Mouse (Mus musculus): Measurements from ENCODE around the gene Naa80. TPM values are rescaled to one million over a fixed set of nuclear protein-coding genes. Genes with fewer than 3 reads are reported as not detected.

The Naa80 gene
- 9.9 to 12.6 TPM (median 10.4 TPM) in 4 replicates for total RNA-seq (2023; ENCODE audit: inconsistent age)

GRCm38 (mm10) chr9:107578587-107578986, at the start of gene Naa80:
Naa80 (plus strand) TSS chr9:107578887.

GRCm38 (mm10) chr9:107533791-107534407, 44.8 kb upstream of the Naa80 start, which contains the start of gene Tmem115:
Tmem115 (plus strand) TSS chr9:107533945.

GRCm38 (mm10) chr9:107541474-107542351, 37.0 kb upstream of the Naa80 start, which contains the start of the genes Cyb561d2 and Nprl2:
Cyb561d2 (minus strand) TSS chr9:107542193.
Nprl2 (plus strand) TSS chr9:107542226.

GRCm38 (mm10) chr9:107547026-107547425, 31.7 kb upstream of the Naa80 start, which contains the start of gene Zmynd10:
Zmynd10 (plus strand) TSS chr9:107547298.

GRCm38 (mm10) chr9:107551117-107551889, 27.4 kb upstream of the Naa80 start, which contains the start of gene Rassf1:
Rassf1 (plus strand) TSS chr9:107551555.

GRCm38 (mm10) chr9:107563029-107563581, 15.6 kb upstream of the Naa80 start, which contains the start of gene Tusc2:
Tusc2 (plus strand) TSS chr9:107563255.

GRCm38 (mm10) chr9:107567702-107568319, 10.9 kb upstream of the Naa80 start, which contains the start of gene Hyal2:
Hyal2 (plus strand) TSS chr9:107567945.

GRCm38 (mm10) chr9:107576357-107577107, 2.2 kb upstream of the Naa80 start, which contains the start of gene Hyal1:
Hyal1 (plus strand) TSS chr9:107576927.

GRCm38 (mm10) chr9:107580501-107581317, 2.0 kb downstream of the Naa80 start, which contains the start of gene Hyal3:
Hyal3 (plus strand) TSS chr9:107580818.

GRCm38 (mm10) chr9:107586974-107587832, 8.5 kb downstream of the Naa80 start, which contains the start of gene Ifrd2:
Ifrd2 (plus strand) TSS chr9:107587642.

GRCm38 (mm10) chr9:107608741-107609432, 30.2 kb downstream of the Naa80 start, which contains the start of gene Sema3b:
Sema3b (minus strand) TSS chr9:107609229.

Other genes with a start within 250 kb of the Naa80 start
- gene Hemk1, start 240.5 kb upstream of the Naa80 start, total RNA-seq (2023; ENCODE audit: inconsistent age): 10.3 to 13.4 TPM (median 11.9 TPM) in 4 replicates
- gene 6430571L13Rik, start 238.3 kb upstream of the Naa80 start, total RNA-seq (2023; ENCODE audit: inconsistent age): 0.26 to 2.1 TPM (median 1.0 TPM) in 4 replicates
- 0.48 to 2.7 TPM (median 0.81 TPM) in 4 replicates for gene Cacna2d2, start 179.3 kb upstream of the Naa80 start, total RNA-seq (2023; ENCODE audit: inconsistent age)
- gene Tmem115, start 44.9 kb upstream of the Naa80 start, total RNA-seq (2023; ENCODE audit: inconsistent age): 22.8 to 26.5 TPM (median 26.1 TPM) in 4 replicates
- 13.7 to 16.6 TPM (median 14.5 TPM) in 4 replicates for gene Cyb561d2, start 36.7 kb upstream of the Naa80 start, total RNA-seq (2023; ENCODE audit: inconsistent age)
- gene Nprl2, start 36.7 kb upstream of the Naa80 start, total RNA-seq (2023; ENCODE audit: inconsistent age): 23.5 to 29.7 TPM (median 25.9 TPM) in 4 replicates
- 0.54 to 1.1 TPM in 2 of 4 replicates, not detected in the others for gene Zmynd10, start 31.6 kb upstream of the Naa80 start, total RNA-seq (2023; ENCODE audit: inconsistent age)
- gene Rassf1, start 27.3 kb upstream of the Naa80 start, total RNA-seq (2023; ENCODE audit: inconsistent age): 62.1 to 68.3 TPM (median 65.1 TPM) in 4 replicates
- 22.7 to 26.0 TPM (median 23.6 TPM) in 4 replicates for gene Tusc2, start 15.6 kb upstream of the Naa80 start, total RNA-seq (2023; ENCODE audit: inconsistent age)
- gene Hyal2, start 10.9 kb upstream of the Naa80 start, total RNA-seq (2023; ENCODE audit: inconsistent age): 2.3 to 8.2 TPM (median 3.1 TPM) in 4 replicates
- gene Hyal1, start 2.0 kb upstream of the Naa80 start, total RNA-seq (2023; ENCODE audit: inconsistent age): 2.9 to 5.6 TPM (median 4.3 TPM) in 4 replicates
- gene Hyal3, start 1.9 kb downstream of the Naa80 start, total RNA-seq (2023; ENCODE audit: inconsistent age): 1.4 to 2.6 TPM (median 1.8 TPM) in 4 replicates
- gene Ifrd2, start 8.8 kb downstream of the Naa80 start, total RNA-seq (2023; ENCODE audit: inconsistent age): 24.5 to 28.9 TPM (median 26.8 TPM) in 4 replicates
- gene Sema3b, start 30.3 kb downstream of the Naa80 start, total RNA-seq (2023; ENCODE audit: inconsistent age): 0.64 to 2.6 TPM (median 1.4 TPM) in 4 replicates
- gene Gnai2, start 56.5 kb downstream of the Naa80 start, total RNA-seq (2023; ENCODE audit: inconsistent age): 627 to 662 TPM (median 650 TPM) in 4 replicates
- gene Slc38a3, start 90.6 kb downstream of the Naa80 start, total RNA-seq (2023; ENCODE audit: inconsistent age): not detected in 4 replicates
- gene Gnat1, start 100.8 kb downstream of the Naa80 start, total RNA-seq (2023; ENCODE audit: inconsistent age): 0.51 to 3.0 TPM (median 1.1 TPM) in 3 of 4 replicates, not detected in the other
- gene Sema3f, start 131.6 kb downstream of the Naa80 start, total RNA-seq (2023; ENCODE audit: inconsistent age): 1.2 TPM in 1 of 4 replicates, not detected in the others
- gene Rbm5, start 192.1 kb downstream of the Naa80 start, total RNA-seq (2023; ENCODE audit: inconsistent age): 286 to 321 TPM (median 308 TPM) in 4 replicates

All from B cell, adult (primary cell).